Mouse (Mus musculus) neutrophil, adult 5-6 weeks (primary cell): ENCODE results near the gene Mob3c. TPM values are rescaled to one million over a fixed set of nuclear protein-coding genes. Genes with fewer than 3 reads are reported as not detected.

ENCODE experiments used
- ATAC-seq: fragments of 151-379, 151-347 bp; 2 replicates; pipeline ENCODE4 v1.8.0; 2017; ENCODE audit warnings: mild to moderate bottlenecking, moderate TSS enrichment; ENCODE audit not compliant: insufficient number of reproducible peaks, poor library complexity, low FRiP score, severe bottlenecking; ENCODE audit errors: extremely low read depth
- total RNA-seq: library from RNA; stranded (forward); fragments of 200-1000 nt; gene quantifications from 2 replicates; pipeline ENCODE4 v1.2.3, GENCODE M21; 2017

The Mob3c gene
- total RNA-seq, 1 experiment from 2014 or later, result 16.5 TPM

GRCm38 (mm10) chr4:115828572-115828902 is 645 bp downstream of the Mob3c start:
- ATAC-seq, result no peak

- no peak for ATAC-seq
Measured at GRCm38 (mm10) chr4:115830491-115830890, 2.6 kb downstream of the Mob3c start.

- no peak for ATAC-seq
Measured at GRCm38 (mm10) chr4:115831221-115831620, 3.3 kb downstream of the Mob3c start.

GRCm38 (mm10) chr4:115832040-115832439 is 4.1 kb downstream of the Mob3c start:
- ATAC-seq, result no peak

GRCm38 (mm10) chr4:115835576-115835975 is 7.7 kb downstream of the Mob3c start:
- ATAC-seq, result no peak

DNA sequence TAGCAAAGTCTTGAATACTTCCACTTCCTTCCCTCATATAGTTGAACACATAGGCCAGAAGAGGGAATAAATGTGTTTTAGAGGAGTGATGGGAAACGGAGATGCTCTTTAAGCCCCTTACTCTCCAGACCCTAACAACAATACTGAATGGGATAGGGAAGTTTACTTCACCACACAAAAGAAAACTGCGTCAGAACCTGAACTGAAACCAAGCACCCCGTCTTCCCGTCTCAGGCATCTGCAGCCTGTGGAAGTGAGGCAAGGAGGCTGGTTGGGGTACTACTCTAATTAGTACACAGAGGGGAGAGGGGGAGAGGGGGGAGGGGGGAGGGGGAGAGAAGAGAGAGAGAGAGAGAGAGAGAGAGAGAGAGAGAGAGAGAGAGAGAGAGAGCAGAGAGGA is 10.3 kb downstream of the Mob3c start:
- no peak for ATAC-seq

- ATAC-seq, result peak; percentile 96
Measured at GRCm38 (mm10) chr4:115838696-115839641, 11.1 kb downstream of the Mob3c start, which contains the start of gene Mknk1. TSS of gene Mknk1 (plus strand) at chr4:115839198.

DNA sequence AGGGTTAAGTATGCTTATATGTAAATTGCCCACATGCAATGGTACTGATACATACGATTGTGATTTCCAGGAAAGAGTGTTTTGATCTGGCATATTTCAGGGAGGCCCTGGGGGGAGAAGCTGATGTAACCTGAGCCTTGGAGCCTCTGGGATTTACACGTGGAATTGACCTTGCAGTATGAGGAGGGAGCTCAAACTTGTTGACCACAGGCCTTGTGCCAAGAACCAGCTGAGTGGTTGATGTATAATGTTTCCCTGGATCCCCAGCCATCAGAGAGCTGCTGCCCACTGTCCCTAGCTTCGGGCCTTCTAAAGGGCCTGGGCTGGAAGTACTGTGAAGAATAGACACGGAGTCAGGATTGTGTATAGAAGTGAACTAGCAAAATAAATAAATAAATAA is 12.1 kb downstream of the Mob3c start:
- ATAC-seq, result no peak

DNA sequence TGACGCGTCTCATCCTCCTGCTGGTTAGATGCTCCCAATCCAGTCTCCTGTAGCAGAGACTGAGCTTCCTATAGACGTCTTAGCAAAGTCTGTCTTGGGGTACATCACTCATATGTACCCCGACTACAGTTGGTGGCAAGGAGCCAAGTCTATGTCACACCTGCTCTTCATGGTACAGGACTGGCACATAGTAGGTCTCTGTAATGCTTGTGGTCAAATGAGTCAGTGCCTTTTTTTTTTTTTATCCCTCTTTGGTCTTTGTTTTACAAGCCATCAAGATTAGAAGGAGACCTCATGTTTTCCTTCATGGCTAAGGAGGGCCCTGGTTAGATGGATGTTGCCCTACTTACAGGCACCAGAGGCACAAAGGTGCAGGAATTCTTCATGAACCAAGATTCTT is 12.9 kb downstream of the Mob3c start:
- no peak for ATAC-seq

DNA sequence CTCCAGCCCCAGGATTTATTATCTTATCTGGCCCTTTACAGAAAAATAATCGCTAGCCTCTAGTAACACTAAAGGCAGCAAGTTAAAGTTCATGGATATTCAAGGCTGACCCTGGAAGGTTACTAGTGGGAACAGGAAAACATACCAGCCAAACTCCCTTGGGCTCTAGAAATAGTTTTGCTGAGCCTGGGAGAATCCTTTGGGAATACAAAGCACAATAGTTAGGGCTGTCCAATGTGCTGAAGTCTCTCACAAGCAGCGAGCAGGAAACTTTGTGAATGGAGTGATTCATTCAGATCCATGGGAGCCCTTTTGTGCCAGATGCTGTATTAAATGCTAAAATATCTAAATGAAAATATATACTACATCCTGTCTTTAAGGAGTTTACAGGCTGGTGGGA is 18.8 kb downstream of the Mob3c start:
- ATAC-seq, result no peak

DNA sequence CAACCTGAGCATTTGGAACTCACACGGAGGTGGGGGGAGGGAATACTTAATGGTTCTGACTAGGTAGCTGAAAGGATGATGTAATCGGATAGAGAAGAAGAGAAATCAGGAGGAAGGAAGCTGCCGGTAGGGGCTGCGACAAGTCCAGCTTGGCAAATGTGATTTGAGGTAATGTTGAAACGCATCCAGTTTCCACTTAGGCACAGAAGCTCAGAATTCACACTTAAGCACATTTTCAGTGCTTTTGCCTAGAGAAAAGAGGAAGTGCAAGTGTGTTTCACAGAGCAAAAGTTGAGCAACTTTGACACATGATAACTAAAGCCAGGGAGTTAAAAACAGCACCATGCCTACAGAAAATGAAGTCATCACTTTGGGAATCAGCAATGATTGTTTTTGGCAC is 19.5 kb downstream of the Mob3c start:
- peak; percentile 81 for ATAC-seq

DNA sequence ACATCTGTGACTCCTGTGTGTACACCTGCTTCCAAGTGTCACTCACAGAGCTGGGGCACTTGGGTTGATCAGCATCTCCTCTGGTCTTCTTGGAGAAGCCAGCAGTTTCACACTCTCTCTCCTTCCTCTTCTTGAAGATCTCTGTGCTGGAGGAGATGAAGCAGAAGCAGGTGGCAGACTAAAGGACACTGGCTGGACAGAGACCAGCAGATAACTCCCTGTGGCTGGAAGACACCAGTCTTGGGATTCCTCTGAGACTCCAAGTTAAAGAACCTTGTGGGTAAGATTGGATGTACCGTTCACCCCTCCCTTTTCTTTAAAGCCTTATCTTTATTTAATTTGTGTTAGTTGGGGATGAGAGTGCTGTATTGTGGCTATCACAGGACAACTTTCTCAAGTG is 20.2 kb downstream of the Mob3c start:
- ATAC-seq, result no peak

DNA sequence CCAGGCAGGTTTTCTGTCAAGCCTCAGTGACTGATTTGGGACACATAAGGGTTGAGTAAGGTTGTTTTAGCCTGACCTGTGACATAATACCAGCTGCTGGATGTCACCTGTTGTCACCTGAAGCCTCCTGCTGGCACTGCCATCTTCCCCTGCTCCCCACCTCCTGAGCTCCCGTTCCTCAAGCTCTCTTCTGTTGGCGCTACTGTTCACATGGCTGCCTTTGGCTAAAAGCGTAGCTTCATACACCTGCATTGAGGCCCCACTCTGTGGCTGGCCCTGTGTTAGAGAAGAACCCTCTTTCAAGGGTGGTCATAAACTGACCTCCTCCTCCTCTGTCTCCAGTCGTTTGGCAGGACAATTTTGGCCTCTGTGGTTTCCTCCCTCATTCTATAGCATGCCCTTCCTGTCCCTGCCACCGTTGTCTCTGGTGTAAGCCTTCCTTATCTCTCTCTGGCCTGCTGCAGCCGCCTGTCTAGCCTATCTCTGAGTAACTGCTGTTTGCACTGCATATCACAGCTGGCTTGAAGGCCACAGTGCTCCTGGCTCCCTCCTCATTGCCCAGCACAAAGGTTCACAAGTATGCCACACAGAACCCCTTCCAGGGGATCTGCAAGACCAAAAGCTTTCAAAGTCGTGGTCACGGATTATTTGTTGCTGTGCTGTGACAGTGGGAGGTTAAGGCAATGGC is 21.2 kb downstream of the Mob3c start:
- no peak for ATAC-seq

DNA sequence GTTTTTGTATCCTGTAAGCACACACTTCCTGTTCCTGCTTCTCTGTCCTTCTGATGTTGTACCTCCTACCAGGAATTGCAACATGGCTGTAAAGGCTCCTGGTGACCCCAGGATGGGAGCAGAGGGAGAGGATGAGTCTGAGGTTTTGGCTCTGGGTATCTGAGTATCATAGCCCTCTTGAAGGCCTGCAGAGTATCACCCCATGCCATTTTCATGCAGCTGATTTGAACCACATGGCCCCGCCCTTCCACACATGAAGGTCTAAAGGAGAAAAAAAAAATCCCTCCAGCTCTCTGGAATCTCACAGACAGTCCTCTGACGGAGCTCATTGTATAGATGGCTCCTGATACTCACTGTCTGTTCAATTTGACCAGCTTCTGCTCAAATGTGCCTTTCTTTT is 22.2 kb downstream of the Mob3c start:
- no peak for ATAC-seq

GRCm38 (mm10) chr4:115850631-115851030 is 22.7 kb downstream of the Mob3c start:
- ATAC-seq, result no peak

DNA sequence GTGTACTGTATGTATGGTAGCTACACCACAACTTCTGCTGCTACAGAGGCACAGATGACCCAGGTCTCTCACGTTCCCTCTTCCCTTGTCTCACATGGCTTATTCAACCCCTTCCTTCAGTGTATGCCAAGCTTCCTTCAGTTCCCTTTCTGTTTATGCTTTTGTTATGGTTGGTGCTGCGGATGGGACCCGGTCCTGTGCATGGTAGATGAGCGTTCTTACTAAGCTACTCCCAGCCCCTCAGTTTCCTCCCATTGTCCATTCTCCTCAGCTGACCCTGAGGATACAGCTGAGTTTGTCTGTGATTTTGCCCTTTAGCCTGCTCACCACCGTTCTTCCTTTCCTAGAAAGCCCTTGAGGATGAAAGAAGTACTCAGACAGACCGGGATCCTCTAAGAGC is 23.7 kb downstream of the Mob3c start:
- no peak for ATAC-seq

DNA sequence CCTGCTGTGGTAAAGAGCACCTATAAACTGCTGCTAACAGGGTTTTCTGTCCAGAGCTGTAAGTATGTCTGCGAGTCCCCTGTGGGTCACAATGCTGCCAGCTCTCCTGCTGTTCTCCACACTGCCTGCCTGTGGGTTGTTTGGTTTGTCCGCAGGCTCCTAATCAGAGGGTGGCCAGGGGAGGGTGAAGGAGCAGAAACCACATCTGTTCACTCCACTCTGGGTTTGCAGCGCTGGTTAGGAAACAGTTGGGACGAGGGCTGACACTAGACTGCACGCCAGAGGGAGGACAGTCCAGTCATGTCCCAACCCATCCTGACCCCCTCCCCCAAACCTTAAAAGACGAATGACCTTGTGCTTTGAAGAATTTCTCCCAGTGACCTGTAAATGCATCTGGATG is 27.2 kb downstream of the Mob3c start:
- ATAC-seq, result no peak

- ATAC-seq, result no peak
Measured at GRCm38 (mm10) chr4:115855609-115856008, 27.7 kb downstream of the Mob3c start.

DNA sequence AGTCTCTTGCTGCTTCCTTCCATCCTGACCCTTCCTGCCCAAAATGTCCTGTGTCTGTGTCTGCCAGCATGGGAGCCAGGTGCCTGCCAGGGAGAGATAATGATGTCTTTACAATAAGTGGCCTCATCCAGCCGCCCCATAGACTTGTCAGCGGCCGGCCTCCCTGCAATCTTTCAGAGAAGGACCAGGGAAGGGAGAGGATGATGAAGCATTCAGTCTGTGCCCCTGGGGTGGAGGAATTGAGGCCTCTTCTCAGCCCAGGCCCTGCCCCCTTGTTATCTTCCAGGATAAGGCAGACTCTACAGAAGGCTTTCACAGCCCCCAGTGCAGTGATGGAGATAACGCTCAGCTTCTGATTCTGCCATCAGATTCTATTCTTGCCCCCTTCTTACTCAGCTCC is 28.4 kb downstream of the Mob3c start:
- no peak for ATAC-seq

GRCm38 (mm10) chr4:115857293-115857883 is 29.5 kb downstream of the Mob3c start:
- ATAC-seq, result peak; percentile 88
